Mouse (Mus musculus) T-cell, adult 66 days (primary cell): Measurements from ENCODE around the gene Vmn2r120. TPM values are rescaled to one million over a fixed set of nuclear protein-coding genes. Genes with fewer than 3 reads are reported as not detected.

Experiments used
- total RNA-seq, 2 experiments: library from RNA; stranded (reverse); gene quantifications; 3 replicates in 1 of 2; 4 replicates in 1 of 2; pipeline ENCODE4 v1.2.4; 2023

Gene Vmn2r120
- not detected for total RNA-seq

GRCm38 (mm10) chr17:57545405-57545804, at the start of gene Vmn2r120:
TSS of gene Vmn2r120 (minus strand) at chr17:57545505.

Other genes starting within 250 kb of the Vmn2r120 start
- 1 to 10 TPM in 1 of 2 experiments, under 1 TPM in 1; 0.98 to 6.7 TPM for gene Adgre1, start 186.8 kb downstream of the Vmn2r120 start, total RNA-seq
- gene Gm21834, start 196.7 kb upstream of the Vmn2r120 start, total RNA-seq: not detected
- gene Cntnap5c, start 224.1 kb upstream of the Vmn2r120 start, total RNA-seq: not detected